Mouse (Mus musculus) CD8-positive naive resting alpha-beta T cell, adult 57 days (primary cell): ENCODE measurements around the gene Nceh1. TPM values are rescaled to one million over a fixed set of nuclear protein-coding genes. Genes with fewer than 3 reads are reported as not detected.

Experiments used
- total RNA-seq: library from RNA; stranded (reverse); gene quantifications from one replicate; pipeline ENCODE4 v1.2.4, GENCODE M21; 2023

Gene Nceh1
- 18.9 TPM for total RNA-seq

DNA sequence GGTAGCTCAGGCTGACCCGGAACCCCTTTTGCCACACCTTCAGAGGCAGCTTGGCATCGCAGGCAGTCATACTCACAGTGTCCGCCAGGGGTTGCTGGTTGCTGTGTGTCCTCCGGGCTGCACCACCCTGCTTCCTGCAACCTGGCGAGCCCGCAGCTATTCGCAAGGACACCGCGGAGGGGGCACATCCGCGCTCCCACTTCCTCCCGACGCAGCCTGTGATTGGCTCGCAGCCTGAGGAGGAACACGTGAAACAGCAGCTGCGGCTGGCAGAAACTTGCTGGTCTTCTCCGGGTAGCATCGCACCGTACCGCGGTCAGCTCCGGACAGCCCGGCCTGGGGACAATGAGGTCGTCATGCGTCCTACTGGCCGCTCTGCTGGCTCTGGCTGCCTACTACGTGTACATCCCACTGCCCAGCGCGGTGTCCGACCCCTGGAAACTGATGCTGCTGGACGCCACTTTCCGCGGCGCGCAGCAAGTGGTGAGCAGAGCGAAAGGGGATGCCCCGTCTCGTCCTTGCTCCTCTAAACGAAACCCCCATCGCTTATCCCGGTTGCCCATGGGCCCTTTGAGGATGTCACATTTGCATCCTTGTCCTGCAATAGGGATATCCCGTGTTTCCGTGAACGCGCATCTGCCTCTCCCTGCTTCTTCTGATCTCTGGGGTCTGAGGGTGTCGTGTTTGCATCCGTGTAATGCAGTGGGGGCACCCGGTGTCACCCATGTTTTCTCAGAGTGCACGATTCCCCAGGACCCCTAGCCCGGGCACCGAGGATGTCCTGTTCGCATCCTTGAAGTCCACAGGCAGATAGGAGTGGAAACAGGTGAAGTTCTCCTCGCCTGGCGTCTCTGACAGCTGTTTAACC, at the start of gene Nceh1:
TSS of gene Nceh1 (plus strand) at position 233 of the 868 bp plus-strand sequence.

DNA sequence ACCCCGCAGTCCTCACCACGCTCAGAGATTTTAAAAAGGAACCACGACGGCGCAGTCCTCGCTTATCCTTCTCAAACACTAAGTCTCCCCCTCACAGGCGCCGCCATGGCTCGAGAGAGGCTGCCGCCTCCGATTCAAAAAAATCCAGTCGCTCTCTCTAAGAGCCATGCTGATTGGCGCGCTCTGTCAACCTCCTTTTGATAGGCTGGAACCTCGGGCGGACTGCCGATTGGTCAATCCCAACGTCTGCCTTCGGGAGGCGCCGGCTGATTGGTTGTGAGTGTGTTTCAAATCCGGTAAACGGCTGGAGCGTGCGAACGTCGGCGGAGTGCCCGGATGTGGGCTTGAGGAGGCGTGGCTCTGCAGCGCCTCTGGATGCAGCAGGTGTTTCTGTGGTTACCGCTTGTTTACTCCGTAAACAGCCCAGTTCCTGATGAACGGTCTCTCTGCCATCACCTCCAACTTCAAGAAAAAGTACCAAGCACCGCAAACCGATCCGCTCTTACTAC, 29.0 kb upstream of the Nceh1 start, which contains the start of gene Ect2:
TSS of gene Ect2 (minus strand) at position 178 of the 509 bp plus-strand sequence.

DNA sequence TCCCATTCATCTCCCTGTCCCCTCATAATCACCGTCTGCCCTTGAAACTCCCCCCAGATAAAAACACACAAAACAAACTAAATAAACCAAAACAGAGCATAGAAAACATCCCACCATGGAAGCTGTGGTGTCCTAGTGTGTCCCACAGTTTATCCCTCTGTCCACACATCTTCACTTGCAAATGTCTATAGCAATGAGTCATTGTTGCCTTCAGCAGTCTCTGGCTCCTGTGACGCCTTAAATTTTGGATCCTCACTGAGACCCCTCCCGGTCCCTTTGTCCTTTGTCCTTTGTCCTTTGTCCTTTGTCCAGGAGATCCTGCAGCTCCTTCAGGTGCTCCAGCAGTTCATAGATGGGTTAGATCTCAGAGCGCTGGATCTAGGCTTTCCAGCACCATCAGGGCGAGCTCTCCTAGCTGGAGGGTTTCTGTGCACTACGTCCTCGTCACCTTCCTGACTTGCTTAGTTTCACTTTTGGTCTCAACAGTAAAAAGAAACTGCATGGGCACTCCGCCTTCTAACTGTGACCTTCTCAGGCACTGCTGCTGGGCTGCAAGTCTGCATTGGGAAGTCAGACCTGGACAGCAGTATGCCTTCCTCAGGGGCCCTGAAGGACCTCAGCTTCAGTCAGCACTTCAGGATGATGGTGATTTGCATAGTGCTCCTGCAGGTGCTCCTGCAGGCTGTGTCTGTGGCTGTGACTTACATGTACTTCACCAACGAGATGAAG, 134.0 kb downstream of the Nceh1 start, which contains the start of gene Tnfsf10:
TSS of gene Tnfsf10 (plus strand) at position 470 of the 729 bp plus-strand sequence.

Other genes starting within 250 kb of the Nceh1 start
- 4.3 TPM for gene Ect2, start 29.1 kb upstream of the Nceh1 start, total RNA-seq
- gene Tnfsf10, start 134.1 kb downstream of the Nceh1 start, total RNA-seq, result 10.8 TPM
- not detected for gene Ghsr, start 188.4 kb downstream of the Nceh1 start, total RNA-seq